Mouse (Mus musculus) ES-CJ7 (cell line): ENCODE measurements at regions not wholly inside any gene's neighbourhood (a gene's known extent, or its start where the extent isn't known, plus 50 kb on each side); places are given as distances from the start of the nearest gene placed in this dataset.

ENCODE experiments used
- DNase-seq: peaks from one replicate; pipeline ENCODE4 v3.0.0; 2011; ENCODE audit warnings: low read depth, low spot score

GRCm38 (mm10) chr5:52092273-52092672 is 98.0 kb downstream of the Dhx15 start:
- no peak for DNase-seq

- no peak for DNase-seq
Measured at GRCm38 (mm10) chr5:52088131-52088530, 102.2 kb downstream of the Dhx15 start.

- no peak for DNase-seq
Measured at GRCm38 (mm10) chr5:52086766-52087429, 103.4 kb downstream of the Dhx15 start.

GRCm38 (mm10) chr5:52080268-52080667 is 110.0 kb downstream of the Dhx15 start:
- no peak for DNase-seq

- DNase-seq: no peak
Measured at GRCm38 (mm10) chr5:52077696-52078095, 112.6 kb downstream of the Dhx15 start.

GRCm38 (mm10) chr5:52075096-52075495 is 115.2 kb downstream of the Dhx15 start:
- no peak for DNase-seq

- peak; percentile 88 for DNase-seq
Measured at GRCm38 (mm10) chr5:52064804-52065451, 125.4 kb downstream of the Dhx15 start.

- no peak for DNase-seq
Measured at GRCm38 (mm10) chr5:52062214-52062613, 128.1 kb downstream of the Dhx15 start.

GRCm38 (mm10) chr5:52061226-52061625 is 129.1 kb downstream of the Dhx15 start:
- DNase-seq: no peak

- DNase-seq: no peak
Measured at GRCm38 (mm10) chr5:52057261-52057660, 133.1 kb downstream of the Dhx15 start.

GRCm38 (mm10) chr5:52052072-52052465 is 138.2 kb downstream of the Dhx15 start:
- DNase-seq: no peak

GRCm38 (mm10) chr5:52051383-52052071 is 138.8 kb downstream of the Dhx15 start:
- DNase-seq: no peak

GRCm38 (mm10) chr5:52048790-52049189 is 141.5 kb downstream of the Dhx15 start:
- DNase-seq: no peak

- no peak for DNase-seq
Measured at GRCm38 (mm10) chr5:52046704-52047103, 143.6 kb downstream of the Dhx15 start.

GRCm38 (mm10) chr5:52044101-52044500 is 146.2 kb downstream of the Dhx15 start:
- DNase-seq: no peak

GRCm38 (mm10) chr5:52041447-52041846 is 148.9 kb downstream of the Dhx15 start:
- no peak for DNase-seq

GRCm38 (mm10) chr5:52040427-52041312 is 149.6 kb downstream of the Dhx15 start:
- DNase-seq: no peak

GRCm38 (mm10) chr5:52035339-52035738 is 155.0 kb downstream of the Dhx15 start:
- no peak for DNase-seq

GRCm38 (mm10) chr5:52027478-52027877 is 162.8 kb downstream of the Dhx15 start:
- no peak for DNase-seq

- DNase-seq: no peak
Measured at GRCm38 (mm10) chr5:52026148-52026547, 164.2 kb downstream of the Dhx15 start.

- DNase-seq: no peak
Measured at GRCm38 (mm10) chr5:52023212-52023611, 167.1 kb downstream of the Dhx15 start.

GRCm38 (mm10) chr5:52016992-52017391 is 173.3 kb downstream of the Dhx15 start:
- DNase-seq: no peak
